Mouse (Mus musculus): ENCODE data around the gene Jpt1. TPM values are rescaled to one million over a fixed set of nuclear protein-coding genes. Genes with fewer than 3 reads are reported as not detected.
A peak's percentile ranks its signal among the peaks of the same experiment; 100 is the strongest.

Gene Jpt1
- polyA plus RNA-seq, 1 experiment: 386 TPM

DNA sequence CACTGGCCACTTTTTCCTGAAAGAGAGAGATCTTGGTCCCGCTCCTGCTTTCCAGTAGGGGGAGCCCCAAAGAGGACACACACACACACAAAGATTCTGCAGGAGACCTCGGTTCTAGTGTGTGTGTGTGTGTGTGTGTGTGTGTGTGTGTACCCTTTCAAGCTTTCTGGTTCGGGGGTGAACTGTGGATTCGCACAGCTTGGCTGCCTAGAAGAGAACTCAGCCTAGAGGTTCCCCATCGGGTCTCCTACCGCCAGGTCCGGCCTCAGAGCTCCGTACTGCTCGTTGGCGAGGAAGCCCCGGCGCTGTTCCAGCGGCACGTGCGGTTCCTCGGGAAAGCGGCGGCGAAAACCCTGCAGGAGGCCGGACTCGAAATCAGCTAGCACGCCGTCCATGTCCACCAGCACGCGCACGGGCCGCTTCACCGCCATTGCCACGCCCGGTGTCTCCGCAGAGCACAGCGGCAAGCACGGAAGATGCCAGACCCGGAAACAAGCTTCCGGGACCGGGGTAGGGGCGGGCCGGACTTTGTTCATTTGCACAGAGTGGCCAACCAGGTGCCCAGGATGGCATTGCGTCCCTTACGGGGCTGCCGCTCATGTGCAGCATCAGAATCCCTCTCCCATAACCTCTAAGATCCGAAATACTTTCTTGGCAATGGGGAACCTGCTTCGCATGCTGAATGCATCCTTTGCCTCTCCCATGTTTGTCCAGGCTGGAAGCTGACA is 22.7 kb downstream of the Jpt1 start, which contains the start of gene Nt5c:
TSS of gene Nt5c (minus strand) at position 507 of the 728 bp plus-strand sequence.
- Histone ChIP-seq H3K79me2 (ENCODE audit: control insufficient read depth, insufficient read depth) (no peaks in the 10 kb centered on the region), H3K27me3 (ENCODE audit: control insufficient read depth, insufficient read depth, insufficient read length) (no peaks in the 10 kb centered on the region), H3K4me2 (ENCODE audit: low read depth) (peak within 1 kb of the TSS; percentile 100), H3K36me3 (ENCODE audit: control insufficient read depth, insufficient read depth) (peaks cover 6% of the 10 kb centered on the region), H3ac (ENCODE audit: control insufficient read depth, insufficient read length) (peak within 1 kb of the TSS; percentile 14), H3K4me3 (peak within 1 kb of the TSS; percentile 79)
- TF ChIP-seq E2F4 (IDR thresholded peaks at IDR 0.05; ENCODE audit: insufficient read depth) (no peak), USF1 (IDR thresholded peaks at IDR 0.05; ENCODE audit: low read depth) (no peak), MYOG (IDR thresholded peaks at IDR 0.05; ENCODE audit: control insufficient read depth in 1 of 3, insufficient read depth in 1 of 3, insufficient read length in 2 of 3, low read depth in 2 of 3) (peak in 1 of 3 experiments; percentile 42), TCF12 (IDR thresholded peaks at IDR 0.05; ENCODE audit: insufficient read depth, poor library complexity, severe bottlenecking) (no peak), SRF (IDR thresholded peaks at IDR 0.05; ENCODE audit: control insufficient read depth, insufficient read length, low read depth) (no peak), MYOD1 (IDR thresholded peaks at IDR 0.05; ENCODE audit: control insufficient read depth in 1 of 3, insufficient read length in 2 of 3, low read depth in 2 of 3) (no peak), TCF3 (IDR thresholded peaks at IDR 0.05; ENCODE audit: insufficient read length, low read depth) (no peak), REST (IDR thresholded peaks at IDR 0.05; ENCODE audit: insufficient read depth, insufficient read length) (no peak), MAX (IDR thresholded peaks at IDR 0.05; ENCODE audit: low read depth) (no peak), POLR2A (IDR thresholded peaks at IDR 0.05; ENCODE audit: insufficient read length, low read depth) (peak; percentile 90), CEBPB (IDR thresholded peaks at IDR 0.05; ENCODE audit: insufficient read depth, poor library complexity, severe bottlenecking) (no peak), POLR2AphosphoS2 (IDR thresholded peaks at IDR 0.05; ENCODE audit: insufficient read length, low read depth) (peak; percentile 87)

DNA sequence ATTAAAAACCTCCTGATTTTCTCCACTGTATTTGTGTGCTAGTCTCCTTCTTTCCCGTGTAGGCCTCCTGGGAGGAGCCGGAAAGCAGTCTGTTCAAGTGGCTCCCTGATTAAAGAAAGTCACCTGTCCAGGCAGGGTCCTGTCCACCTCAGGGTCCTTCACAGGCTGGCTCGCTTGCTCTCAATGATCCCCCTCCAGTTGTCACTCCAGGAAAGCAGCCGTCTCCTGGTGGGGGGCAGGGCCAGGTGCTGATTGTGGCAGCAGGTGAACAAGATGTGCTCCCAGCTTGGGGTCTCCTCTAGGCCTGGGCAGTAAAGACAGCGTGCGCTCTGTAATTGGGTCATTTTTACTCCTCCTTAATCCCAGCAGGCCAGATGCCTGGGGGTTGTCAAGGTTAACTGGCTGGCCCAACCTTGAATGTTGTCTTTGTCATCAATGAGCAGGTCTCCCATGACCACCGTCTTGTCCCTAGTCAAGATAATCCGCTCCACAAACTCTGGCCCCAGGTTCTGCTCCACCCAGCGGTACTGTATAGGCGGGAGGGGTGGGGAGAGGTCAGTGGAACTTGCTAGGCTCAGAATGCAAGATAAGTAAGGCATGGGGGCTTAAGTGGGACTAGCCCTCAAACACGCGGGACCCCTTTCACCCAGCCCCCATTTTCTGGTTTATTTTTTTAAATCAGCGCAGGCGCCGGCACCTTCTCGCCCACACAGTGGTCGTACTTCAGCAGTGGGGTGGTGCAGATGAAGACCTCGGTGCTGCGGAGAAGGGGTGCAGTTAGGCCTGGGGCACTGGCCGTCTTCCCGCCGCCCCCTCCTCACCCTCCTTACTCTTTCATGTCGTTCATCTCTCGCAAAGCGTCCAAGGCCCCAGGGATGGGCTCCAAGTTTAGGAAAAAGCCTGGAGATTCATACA is 23.5 kb downstream of the Jpt1 start:
- Histone ChIP-seq H3K27me3 (ENCODE audit: control insufficient read depth, insufficient read depth, insufficient read length) (no peaks in the 10 kb centered on the region), H3K4me3 (peak overlapping the region; percentile 79), H3K36me3 (ENCODE audit: control insufficient read depth, insufficient read depth) (peaks cover 6% of the 10 kb centered on the region), H3K4me2 (ENCODE audit: low read depth) (peak overlapping the region; percentile 100), H3K79me2 (ENCODE audit: control insufficient read depth, insufficient read depth) (no peaks in the 10 kb centered on the region), H3ac (ENCODE audit: control insufficient read depth, insufficient read length) (peak overlapping the region; percentile 14)
- TF ChIP-seq E2F4 (IDR thresholded peaks at IDR 0.05; ENCODE audit: insufficient read depth) (no peak), CEBPB (IDR thresholded peaks at IDR 0.05; ENCODE audit: insufficient read depth, poor library complexity, severe bottlenecking) (no peak), POLR2A (IDR thresholded peaks at IDR 0.05; ENCODE audit: insufficient read length, low read depth) (no peak), POLR2AphosphoS2 (IDR thresholded peaks at IDR 0.05; ENCODE audit: insufficient read length, low read depth) (no peak)

DNA sequence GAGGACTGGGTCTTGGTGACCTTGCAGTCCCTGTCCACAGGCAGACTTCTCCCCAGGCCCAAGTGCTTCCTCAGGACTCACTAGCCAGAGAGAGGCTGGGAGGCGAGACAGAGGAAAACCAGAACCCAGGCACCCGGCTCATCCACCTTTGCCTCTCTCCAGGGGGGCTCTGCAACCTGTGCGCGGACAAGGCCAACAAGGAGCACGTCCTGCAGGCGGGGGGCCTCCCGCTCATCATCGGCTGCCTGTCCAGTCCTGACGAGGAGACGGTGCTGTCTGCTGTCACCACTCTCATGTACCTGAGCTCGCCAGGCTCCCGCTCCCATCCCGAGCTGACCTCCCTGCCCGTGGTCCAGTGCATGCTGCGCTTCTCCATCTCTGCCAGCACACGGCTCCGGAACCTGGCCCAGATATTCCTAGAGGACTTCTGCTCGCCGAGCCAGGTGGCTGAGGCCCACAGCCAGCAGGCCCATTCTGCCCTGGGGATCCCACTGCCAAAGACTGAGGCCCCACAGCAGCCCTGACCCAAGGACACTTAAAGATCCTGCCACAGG is 25.6 kb downstream of the Jpt1 start:
- Histone ChIP-seq H3K79me2 (ENCODE audit: control insufficient read depth, insufficient read depth) (no peaks in the 10 kb centered on the region), H3ac (ENCODE audit: control insufficient read depth, insufficient read length) (no peak overlapping the region), H3K27me3 (ENCODE audit: control insufficient read depth, insufficient read depth, insufficient read length) (no peaks in the 10 kb centered on the region), H3K36me3 (ENCODE audit: control insufficient read depth, insufficient read depth) (peaks cover 6% of the 10 kb centered on the region), H3K4me2 (ENCODE audit: low read depth) (no peak overlapping the region), H3K4me3 (no peak overlapping the region)
- TF ChIP-seq POLR2A (IDR thresholded peaks at IDR 0.05; ENCODE audit: insufficient read length, low read depth) (no peak), SRF (IDR thresholded peaks at IDR 0.05; ENCODE audit: control insufficient read depth, insufficient read length, low read depth) (no peak), REST (IDR thresholded peaks at IDR 0.05; ENCODE audit: insufficient read depth, insufficient read length) (no peak), MAX (IDR thresholded peaks at IDR 0.05; ENCODE audit: low read depth) (no peak), POLR2AphosphoS2 (IDR thresholded peaks at IDR 0.05; ENCODE audit: insufficient read length, low read depth) (no peak), MYOD1 (IDR thresholded peaks at IDR 0.05; ENCODE audit: control insufficient read depth in 1 of 3, insufficient read length in 2 of 3, low read depth in 2 of 3) (no peak)

DNA sequence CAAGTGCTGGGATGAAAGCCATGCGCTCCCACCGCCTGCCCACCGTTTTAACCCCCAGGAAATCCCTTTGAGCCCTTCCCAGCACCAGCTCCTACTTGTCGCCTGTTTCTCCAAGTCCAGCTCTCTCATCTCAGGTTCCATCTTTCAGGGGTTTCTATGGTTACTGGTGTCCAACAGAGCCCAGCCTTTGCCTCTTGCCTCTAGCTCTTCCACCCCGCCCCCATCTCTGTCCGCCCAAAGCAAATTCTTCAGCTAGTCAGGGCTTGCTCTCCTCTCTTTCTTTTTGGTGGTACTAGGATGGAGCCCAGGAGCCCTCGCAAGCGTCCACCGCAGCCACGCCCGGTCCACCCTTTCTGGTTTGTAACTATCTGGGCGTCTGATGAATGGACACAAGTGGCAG is 29.0 kb downstream of the Jpt1 start:
- no peak overlapping the region for H3K4me2 ChIP-seq (ENCODE audit: low read depth)
- H3K79me2 ChIP-seq (ENCODE audit: control insufficient read depth, insufficient read depth): no peaks in the 10 kb centered on the region
- no peak for TF ChIP-seq TCF12 (IDR thresholded peaks at IDR 0.05; ENCODE audit: insufficient read depth, poor library complexity, severe bottlenecking)
- no peak overlapping the region for H3ac ChIP-seq (ENCODE audit: control insufficient read depth, insufficient read length)
- H3K27me3 ChIP-seq (ENCODE audit: control insufficient read depth, insufficient read depth, insufficient read length): no peaks in the 10 kb centered on the region
- H3K4me3 ChIP-seq: no peak overlapping the region
- peaks cover 7% of the 10 kb centered on the region for H3K36me3 ChIP-seq (ENCODE audit: control insufficient read depth, insufficient read depth)

DNA sequence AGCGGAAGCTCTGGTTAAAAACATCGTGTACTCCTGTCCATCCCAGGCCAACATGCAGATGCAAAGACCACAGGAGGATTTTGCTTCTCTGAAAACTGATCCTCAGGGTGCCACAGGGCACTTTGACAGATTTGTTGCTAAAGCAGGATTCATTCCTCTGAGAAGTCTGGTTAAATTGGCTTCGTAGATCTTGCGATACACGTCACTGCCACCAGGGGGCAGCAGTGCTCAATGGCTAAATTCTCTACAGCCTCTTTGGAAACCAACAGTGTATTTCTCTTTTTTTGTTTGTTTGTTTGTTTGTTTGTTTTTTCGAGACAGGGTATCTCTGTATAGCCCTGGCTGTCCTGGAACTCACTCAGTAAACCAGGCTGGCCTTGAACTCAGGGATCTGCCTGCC is 30.5 kb downstream of the Jpt1 start:
- no peak for TF ChIP-seq REST (IDR thresholded peaks at IDR 0.05; ENCODE audit: insufficient read depth, insufficient read length)
- TF ChIP-seq POLR2A (IDR thresholded peaks at IDR 0.05; ENCODE audit: insufficient read length, low read depth): no peak
- no peak for TF ChIP-seq TCF12 (IDR thresholded peaks at IDR 0.05; ENCODE audit: insufficient read depth, poor library complexity, severe bottlenecking)
- no peak for TF ChIP-seq MYOG (IDR thresholded peaks at IDR 0.05; ENCODE audit: control insufficient read depth in 1 of 3, insufficient read depth in 1 of 3, insufficient read length in 2 of 3, low read depth in 2 of 3)
- no peak for TF ChIP-seq MAX (IDR thresholded peaks at IDR 0.05; ENCODE audit: low read depth)
- no peak for TF ChIP-seq E2F4 (IDR thresholded peaks at IDR 0.05; ENCODE audit: insufficient read depth)
- no peak for TF ChIP-seq TCF3 (IDR thresholded peaks at IDR 0.05; ENCODE audit: insufficient read length, low read depth)
- no peak for TF ChIP-seq SRF (IDR thresholded peaks at IDR 0.05; ENCODE audit: control insufficient read depth, insufficient read length, low read depth)
- TF ChIP-seq USF1 (IDR thresholded peaks at IDR 0.05; ENCODE audit: low read depth): no peak
- TF ChIP-seq POLR2AphosphoS2 (IDR thresholded peaks at IDR 0.05; ENCODE audit: insufficient read length, low read depth): no peak
- TF ChIP-seq MYOD1 (IDR thresholded peaks at IDR 0.05; ENCODE audit: control insufficient read depth in 1 of 3, insufficient read length in 2 of 3, low read depth in 2 of 3): no peak
- no peak for TF ChIP-seq CEBPB (IDR thresholded peaks at IDR 0.05; ENCODE audit: insufficient read depth, poor library complexity, severe bottlenecking)
- Histone ChIP-seq H3K4me3 (no peak overlapping the region), H3K36me3 (ENCODE audit: control insufficient read depth, insufficient read depth) (peaks cover 4% of the 10 kb centered on the region), H3K79me2 (ENCODE audit: control insufficient read depth, insufficient read depth) (no peaks in the 10 kb centered on the region), H3K27me3 (ENCODE audit: control insufficient read depth, insufficient read depth, insufficient read length) (no peaks in the 10 kb centered on the region), H3K4me2 (ENCODE audit: low read depth) (no peak overlapping the region), H3ac (ENCODE audit: control insufficient read depth, insufficient read length) (no peak overlapping the region)

Measured in myocyte (in vitro differentiated cells).